Mouse (Mus musculus) liver, postnatal 0 days (tissue): ENCODE data around the gene Chchd10. TPM values are rescaled to one million over a fixed set of nuclear protein-coding genes. Genes with fewer than 3 reads are reported as not detected.

Experiments used
- ATAC-seq: fragments of 200-750 bp; cut with Nextera tagmentation; 2 replicates; pipeline ENCODE4 v1.8.0; 2017; ENCODE audit warnings: mild to moderate bottlenecking, moderate library complexity
- DNase-seq: peaks from one replicate; pipeline ENCODE4 v3.0.0-alpha.2; 2016
- H3K27ac ChIP-seq: fragments of 300-500 bp; sonication (generic); 2 replicates; pipeline ENCODE4 v1.5.1; 2014; ENCODE audit warnings: antibody characterized with exemption, moderate library complexity, mild to moderate bottlenecking, low read depth
- H3K27me3 ChIP-seq: fragments of 300-500 bp; sonication (generic); 2 replicates; pipeline ENCODE4 v1.6.1; 2014; ENCODE audit warnings: low read length, control low read depth, mixed read lengths; ENCODE audit not compliant: insufficient read depth
- H3K36me3 ChIP-seq: fragments of 300-500 bp; sonication (generic); replicated peaks from 2 replicates; pipeline ENCODE4 v1.6.1; 2014; ENCODE audit warnings: mild to moderate bottlenecking, control low read depth, low read length, moderate library complexity, mixed read lengths; ENCODE audit not compliant: insufficient read depth
- H3K4me1 ChIP-seq: fragments of 300-500 bp; sonication (generic); 2 replicates; pipeline ENCODE4 v1.6.1; 2014; ENCODE audit warnings: antibody characterized with exemption, mild to moderate bottlenecking, control low read depth; ENCODE audit not compliant: insufficient read depth
- H3K4me2 ChIP-seq: fragments of 300-500 bp; sonication (generic); 2 replicates; pipeline ENCODE4 v1.6.1; 2014; ENCODE audit warnings: low read depth, mild to moderate bottlenecking, low read length, moderate library complexity, mixed read lengths
- H3K4me3 ChIP-seq: fragments of 300-500 bp; sonication (generic); 2 replicates; pipeline ENCODE4 v1.5.1; 2014; ENCODE audit warnings: low read depth, low read length
- H3K9ac ChIP-seq: fragments of 300-500 bp; sonication (generic); replicated peaks from 2 replicates; pipeline ENCODE4 v1.6.1; 2014; ENCODE audit warnings: mild to moderate bottlenecking, moderate library complexity
- H3K9me3 ChIP-seq: fragments of 300-500 bp; sonication (generic); 2 replicates; pipeline ENCODE4 v1.6.1; 2016; ENCODE audit warnings: mild to moderate bottlenecking, control low read depth, low read length, mixed read lengths
- CTCF ChIP-seq: sonication (generic); IDR thresholded peaks from 2 replicates; pipeline ENCODE4 v1.5.1; 2016; ENCODE audit warnings: antibody characterized with exemption, low read depth
- EP300 ChIP-seq: IDR thresholded peaks from 2 replicates; pipeline ENCODE4 v1.6.1; 2016; ENCODE audit warnings: antibody characterized with exemption, low read depth, mild to moderate bottlenecking
- WGBS: fragments of 180-500 bp; shearing (Covaris S2); extraction: QIAGEN DNeasy Blood & Tissue Kit; methylation state at CpG from one replicate; pipeline ENCODE4 v1.1.7; 2014; ENCODE audit not compliant: insufficient replicate concordance; 5-methylcytosine and 5-hydroxymethylcytosine counted together
- polyA plus RNA-seq: library from polyadenylated mRNA; unstranded; fragments of >200 nt; fragmentation: Nextera tagmentation; extraction: Ambion mirVana; gene quantifications from 2 replicates; pipeline ENCODE4 v1.2.1, GENCODE M21; 2015

Gene Chchd10
- polyA plus RNA-seq, 1 experiment from 2014 or later: 1,168 TPM

DNA sequence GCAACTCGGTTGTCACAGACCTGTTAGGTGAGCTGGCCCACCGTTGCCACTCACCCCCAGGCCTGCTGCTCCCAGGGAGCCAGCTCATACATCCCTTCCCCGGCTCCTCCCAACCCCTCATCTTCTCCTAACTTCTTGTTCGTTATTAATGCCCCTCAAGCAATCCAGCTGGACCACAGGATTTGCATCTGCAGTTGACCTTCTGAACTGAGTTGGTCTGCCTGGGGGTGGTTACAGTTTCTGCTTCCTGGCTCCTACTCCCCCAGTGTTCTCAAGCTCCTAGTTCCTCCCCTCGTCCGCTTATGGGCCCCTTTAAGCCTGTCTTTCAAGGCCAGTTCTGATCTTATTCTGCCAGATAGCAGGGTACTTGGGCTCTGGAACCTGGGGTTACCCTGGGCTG lies 38.3 kb upstream of the Chchd10 start:
- H3K4me2 ChIP-seq: no peak overlapping the region
- WGBS: 69% methylated on average over 6 of the region's 6 CpGs

DNA sequence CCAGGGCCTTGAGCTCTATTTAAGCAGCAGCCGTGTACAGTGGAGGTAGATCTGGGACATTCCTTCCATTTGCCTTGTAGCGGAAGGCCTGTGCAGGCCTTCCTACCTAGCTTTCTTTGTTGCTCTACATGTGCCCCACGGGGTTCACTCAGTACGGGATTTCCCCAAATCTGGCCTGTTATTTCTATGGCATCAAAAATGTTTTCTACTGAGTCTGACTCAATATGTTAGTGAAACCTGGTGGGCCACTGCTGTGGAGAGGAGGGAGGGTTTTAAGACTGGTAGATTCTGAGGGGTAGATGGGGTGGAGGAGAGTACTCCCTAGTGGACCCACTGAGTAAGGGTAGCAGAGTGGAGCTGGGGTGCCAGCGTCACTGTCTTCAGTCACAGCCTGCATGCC lies 37.2 kb upstream of the Chchd10 start:
- Histone ChIP-seq H3K9ac (no peak overlapping the region), H3K36me3 (peaks cover 33% of the 10 kb centered on the region), H3K4me3 (no peak overlapping the region), H3K9me3 (no peaks in the 10 kb centered on the region), H3K27me3 (no peaks in the 10 kb centered on the region), H3K4me2 (no peak overlapping the region), H3K4me1 (peaks cover 10% of the 10 kb centered on the region), H3K27ac (no peak overlapping the region)
- ATAC-seq (no peak), DNase-seq (no peak)
- WGBS: 90% methylated on average over 5 of the region's 5 CpGs
- no peak for TF ChIP-seq EP300

More for the DNA sequence above, 38.3 kb upstream of the Chchd10 start:
- ATAC-seq (no peak), DNase-seq (no peak)
- H3K4me1 ChIP-seq: peaks cover 10% of the 10 kb centered on the region
- no peak overlapping the region for H3K27ac ChIP-seq
- H3K9ac ChIP-seq: no peak overlapping the region
- no peak for TF ChIP-seq EP300
- H3K4me3 ChIP-seq: no peak overlapping the region
- H3K27me3 ChIP-seq: no peaks in the 10 kb centered on the region
- peaks cover 28% of the 10 kb centered on the region for H3K36me3 ChIP-seq
- no peaks in the 10 kb centered on the region for H3K9me3 ChIP-seq

GRCm38 (mm10) chr10:75896208-75896607 lies 36.7 kb upstream of the Chchd10 start:
- WGBS: 88% methylated on average over 1 of the region's 1 CpGs
- peaks cover 33% of the 10 kb centered on the region for H3K36me3 ChIP-seq
- TF ChIP-seq EP300 (no peak), CTCF (no peak)
- H3K4me3 ChIP-seq: no peak overlapping the region
- no peak overlapping the region for H3K4me2 ChIP-seq
- no peaks in the 10 kb centered on the region for H3K27me3 ChIP-seq
- no peak overlapping the region for H3K27ac ChIP-seq
- H3K4me1 ChIP-seq: peaks cover 10% of the 10 kb centered on the region
- H3K9me3 ChIP-seq: no peaks in the 10 kb centered on the region
- no peak overlapping the region for H3K9ac ChIP-seq
- DNase-seq (no peak), ATAC-seq (no peak)

DNA sequence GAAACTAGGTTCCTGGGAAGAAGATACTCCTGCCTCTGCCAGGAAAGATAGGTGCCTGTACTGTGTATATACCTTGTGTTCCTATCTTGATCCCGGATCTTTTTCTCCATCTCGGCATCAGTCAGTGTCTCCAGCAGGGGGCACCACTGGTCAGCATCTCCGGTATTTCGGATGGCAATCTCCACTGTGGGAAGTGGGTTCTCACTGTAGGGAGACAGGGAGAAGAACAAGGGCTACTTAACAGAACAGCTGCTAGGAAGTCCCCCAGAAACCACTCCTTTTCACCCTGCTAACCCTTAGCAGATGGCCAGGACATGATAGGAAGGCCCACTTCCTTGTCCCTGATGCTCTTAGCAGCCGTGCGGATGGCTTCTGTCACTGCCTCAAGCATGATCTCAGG lies 35.6 kb upstream of the Chchd10 start:
- H3K4me3 ChIP-seq: no peak overlapping the region
- no peak overlapping the region for H3K4me2 ChIP-seq
- no peak overlapping the region for H3K27ac ChIP-seq
- peaks cover 41% of the 10 kb centered on the region for H3K36me3 ChIP-seq
- peak; percentile 87 for TF ChIP-seq CTCF
- TF ChIP-seq EP300: no peak
- peak; percentile 82 for DNase-seq
- H3K27me3 ChIP-seq: no peaks in the 10 kb centered on the region
- 42% methylated on average over 6 of the region's 6 CpGs for WGBS
- H3K9ac ChIP-seq: no peak overlapping the region
- peaks cover 10% of the 10 kb centered on the region for H3K4me1 ChIP-seq
- no peak for ATAC-seq
- H3K9me3 ChIP-seq: no peaks in the 10 kb centered on the region

- no peak for ATAC-seq
- no peaks in the 10 kb centered on the region for H3K9me3 ChIP-seq
- no peak for TF ChIP-seq CTCF
- no peak for TF ChIP-seq EP300
- peaks cover 48% of the 10 kb centered on the region for H3K36me3 ChIP-seq
- 80% methylated on average over 6 of the region's 6 CpGs for WGBS
- no peak overlapping the region for H3K9ac ChIP-seq
- no peak overlapping the region for H3K27ac ChIP-seq
- no peak overlapping the region for H3K4me3 ChIP-seq
- no peak overlapping the region for H3K4me2 ChIP-seq
- H3K27me3 ChIP-seq: no peaks in the 10 kb centered on the region
- DNase-seq: no peak
- H3K4me1 ChIP-seq: peaks cover 10% of the 10 kb centered on the region
These were observed 34.8 kb upstream of the Chchd10 start for GRCm38 (mm10) chr10:75898039-75898564.

- Histone ChIP-seq H3K9ac (no peak overlapping the region), H3K36me3 (peaks cover 56% of the 10 kb centered on the region), H3K27me3 (no peaks in the 10 kb centered on the region), H3K9me3 (no peaks in the 10 kb centered on the region), H3K4me1 (peaks cover 4% of the 10 kb centered on the region; the same call in 1 of the 2 replicates), H3K4me3 (no peak overlapping the region), H3K27ac (peak overlapping the region; percentile 2; the same call in 1 of the 2 replicates), H3K4me2 (no peak overlapping the region)
- no peak for ATAC-seq
- DNase-seq: no peak
- WGBS: 69% methylated on average over 3 of the region's 3 CpGs
- TF ChIP-seq EP300 (no peak), CTCF (no peak)
These were observed 34.1 kb upstream of the Chchd10 start for GRCm38 (mm10) chr10:75898846-75899245.

DNA sequence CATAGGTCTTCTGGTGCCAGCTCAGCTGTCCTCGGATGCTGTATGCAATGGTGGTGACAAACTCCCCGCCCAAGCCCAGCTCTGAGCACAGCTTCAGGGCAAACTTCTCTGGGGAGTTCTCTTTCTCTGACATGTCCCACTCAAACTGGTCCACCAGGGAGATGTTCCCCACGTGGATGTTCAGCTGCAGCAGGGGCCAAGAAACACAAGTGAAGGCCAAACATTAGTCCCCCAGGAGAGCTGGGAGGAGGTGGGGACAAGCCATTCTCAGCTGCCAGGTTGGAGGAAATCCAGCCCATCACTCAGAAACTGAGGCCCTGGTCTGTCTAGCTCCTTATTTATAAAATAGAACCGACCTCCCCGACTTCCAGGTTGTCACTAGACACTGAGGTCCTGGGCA lies 28.5 kb upstream of the Chchd10 start:
- ATAC-seq (no peak), DNase-seq (no peak)
- Histone ChIP-seq H3K4me1 (no peaks in the 10 kb centered on the region), H3K36me3 (peaks cover 68% of the 10 kb centered on the region), H3K4me2 (no peak overlapping the region), H3K27me3 (no peaks in the 10 kb centered on the region), H3K9me3 (no peaks in the 10 kb centered on the region), H3K4me3 (no peak overlapping the region), H3K9ac (no peak overlapping the region), H3K27ac (no peak overlapping the region)
- 86% methylated on average over 5 of the region's 5 CpGs for WGBS
- TF ChIP-seq CTCF: no peak
- TF ChIP-seq EP300: no peak
